Mouse (Mus musculus) MEL (cell line): ENCODE measurements around the gene Cysrt1. TPM values are rescaled to one million over a fixed set of nuclear protein-coding genes. Genes with fewer than 3 reads are reported as not detected.

Experiments used
- DNase-seq: peaks from one replicate; pipeline ENCODE4 v3.0.0; 2011; ENCODE audit warnings: low read depth, low spot score
- H3K27ac ChIP-seq: 2 replicates; pipeline ENCODE4 v1.5.1; 2012; ENCODE audit warnings: low read depth, mild to moderate bottlenecking, control low read depth, low read length, moderate library complexity; ENCODE audit not compliant: control insufficient read depth
- H3K27me3 ChIP-seq, 2 experiments: fragments of 150-350 bp in 1 of 2; sonication (generic) in 1 of 2; 2 replicates each; pipeline ENCODE4 v1.6.1; 2012; ENCODE audit warnings: low read length in 2 of 2, mild to moderate bottlenecking in 2 of 2, improper control_type of control experiment in 1 of 2, moderate library complexity in 1 of 2; ENCODE audit not compliant: insufficient read depth in 2 of 2, control insufficient read depth in 1 of 2
- H3K36me3 ChIP-seq, 2 experiments: 2 replicates each; pipeline ENCODE4 v1.6.1; 2012 to 2014; ENCODE audit warnings: low read length in 2 of 2, improper control_type of control experiment in 1 of 2, inconsistent platforms in 1 of 2, mild to moderate bottlenecking in 1 of 2; ENCODE audit not compliant: insufficient read depth in 2 of 2, control insufficient read depth in 1 of 2
- H3K4me1 ChIP-seq, 2 experiments: fragments of 150-350 bp in 1 of 2; sonication (generic) in 1 of 2; 2 replicates each; pipeline ENCODE4 v1.6.1; 2012; ENCODE audit warnings: low read length in 2 of 2, improper control_type of control experiment in 1 of 2, mild to moderate bottlenecking in 1 of 2; ENCODE audit not compliant: insufficient read depth in 2 of 2, control insufficient read depth in 1 of 2
- H3K4me3 ChIP-seq, 2 experiments: fragments of 150-350 bp in 1 of 2; sonication (generic) in 1 of 2; 2 replicates each; pipeline ENCODE4 v1.5.1; 2012; ENCODE audit warnings: low read depth in 2 of 2, low read length in 2 of 2, mild to moderate bottlenecking in 2 of 2, moderate library complexity in 2 of 2, control low read depth in 1 of 2, improper control_type of control experiment in 1 of 2; ENCODE audit not compliant: control insufficient read depth in 1 of 2, insufficient read depth in 1 of 2
- H3K79me2 ChIP-seq: 2 replicates; pipeline ENCODE4 v1.6.1; 2012; ENCODE audit warnings: mild to moderate bottlenecking, low read length, moderate library complexity; ENCODE audit not compliant: control insufficient read depth, poor library complexity, insufficient read depth
- H3K9ac ChIP-seq: 2 replicates; pipeline ENCODE4 v1.6.1; 2012; ENCODE audit warnings: low read depth, mild to moderate bottlenecking, control low read depth, low read length, moderate library complexity; ENCODE audit not compliant: control insufficient read depth, poor library complexity, severe bottlenecking
- H3K9me3 ChIP-seq: fragments of 150-350 bp; sonication (generic); replicated peaks from 2 replicates; pipeline ENCODE4 v1.6.1; 2012; ENCODE audit warnings: mild to moderate bottlenecking, low read length, improper control_type of control experiment, moderate library complexity; ENCODE audit not compliant: insufficient read depth
- CHD1 ChIP-seq: IDR thresholded peaks from 2 replicates; pipeline ENCODE4 v1.6.1; 2012; ENCODE audit warnings: low read depth, mild to moderate bottlenecking, inconsistent platforms, low read length, improper control_type of control experiment
- CHD2 ChIP-seq: IDR thresholded peaks from 2 replicates; pipeline ENCODE4 v1.6.1; 2011; ENCODE audit warnings: low read length, improper control_type of control experiment
- GABPA ChIP-seq: IDR thresholded peaks from 2 replicates; pipeline ENCODE4 v1.6.1; 2012; ENCODE audit warnings: low read depth, mild to moderate bottlenecking, inconsistent platforms, low read length, improper control_type of control experiment, moderate library complexity
- GATA1 ChIP-seq: IDR thresholded peaks from 2 replicates; pipeline ENCODE4 v1.6.1; 2011; ENCODE audit warnings: low read depth, low read length, improper control_type of control experiment
- HCFC1 ChIP-seq: IDR thresholded peaks from 2 replicates; pipeline ENCODE4 v1.6.1; 2012; ENCODE audit warnings: low read depth, mild to moderate bottlenecking, inconsistent platforms, low read length, improper control_type of control experiment, moderate library complexity
- JUND ChIP-seq: IDR thresholded peaks from 2 replicates; pipeline ENCODE4 v1.6.1; 2011; ENCODE audit warnings: low read depth, mild to moderate bottlenecking, improper control_type of control experiment, low read length
- KAT2A ChIP-seq: conservative IDR thresholded peaks from 2 replicates; pipeline ENCODE4 v1.6.1; 2012; ENCODE audit warnings: low read depth, low read length, improper control_type of control experiment, inconsistent platforms
- MAX ChIP-seq: IDR thresholded peaks from 2 replicates; pipeline ENCODE4 v1.6.1; 2011; ENCODE audit warnings: low read length, improper control_type of control experiment
- MAZ ChIP-seq: IDR thresholded peaks from 2 replicates; pipeline ENCODE4 v1.6.1; 2012; ENCODE audit warnings: low read depth, mild to moderate bottlenecking, inconsistent platforms, low read length, improper control_type of control experiment
- MXI1 ChIP-seq: IDR thresholded peaks from 2 replicates; pipeline ENCODE4 v1.6.1; 2011; ENCODE audit warnings: mild to moderate bottlenecking, low read depth, low read length, improper control_type of control experiment
- SIN3A ChIP-seq: IDR thresholded peaks from 2 replicates; pipeline ENCODE4 v1.6.1; 2012; ENCODE audit warnings: low read length, improper control_type of control experiment, inconsistent platforms
- TBP ChIP-seq: IDR thresholded peaks from 2 replicates; pipeline ENCODE4 v1.8.0; 2011; ENCODE audit warnings: low read depth, low read length, improper control_type of control experiment
- TCF12 ChIP-seq: IDR thresholded peaks from 2 replicates; pipeline ENCODE4 v1.6.1; 2014; ENCODE audit warnings: low read depth, mild to moderate bottlenecking, inconsistent platforms, low read length, improper control_type of control experiment, moderate library complexity
- UBTF ChIP-seq: IDR thresholded peaks from 2 replicates; pipeline ENCODE4 v1.6.1; 2012; ENCODE audit warnings: low read depth, mild to moderate bottlenecking, inconsistent platforms, low read length, improper control_type of control experiment, moderate library complexity, borderline replicate concordance; ENCODE audit not compliant: insufficient read depth
- USF1 ChIP-seq: IDR thresholded peaks from 2 replicates; pipeline ENCODE4 v1.6.1; 2014; ENCODE audit warnings: low read depth, mild to moderate bottlenecking, inconsistent platforms, low read length, improper control_type of control experiment, moderate library complexity
- USF2 ChIP-seq, 2 experiments: IDR thresholded peaks; 2 replicates each; pipeline ENCODE4 v1.6.1; 2011 to 2012; ENCODE audit warnings: improper control_type of control experiment in 2 of 2, low read length in 2 of 2, borderline replicate concordance in 1 of 2, inconsistent platforms in 1 of 2, low read depth in 1 of 2, mild to moderate bottlenecking in 1 of 2; ENCODE audit not compliant: insufficient read depth in 1 of 2
- ZC3H11A ChIP-seq: IDR thresholded peaks from 2 replicates; pipeline ENCODE4 v1.6.1; 2012; ENCODE audit warnings: low read depth, mild to moderate bottlenecking, inconsistent platforms, low read length, improper control_type of control experiment
- ZNF384 ChIP-seq: IDR thresholded peaks from 2 replicates; pipeline ENCODE4 v1.6.1; 2012; ENCODE audit warnings: low read depth, mild to moderate bottlenecking, inconsistent platforms, low read length, improper control_type of control experiment
- polyA plus RNA-seq, 2 experiments: library from polyadenylated mRNA; stranded (reverse) in 1 of 2; unstranded in 1 of 2; fragments of >175 nt in 1 of 2; fragments of >200 nt in 1 of 2; gene quantifications; 2 replicates each; pipeline versions ENCODE4 v1.2.1 to v1.2.4; 2012; ENCODE audit warnings: low replicate concordance in 2 of 2, low read depth in 1 of 2; ENCODE audit not compliant: insufficient read length in 2 of 2, insufficient read depth in 1 of 2, missing spikeins in 1 of 2
- total RNA-seq: library from RNA; depleted of rRNA; stranded (reverse); fragments of 300-350 nt; gene quantifications from 2 replicates; pipeline ENCODE4 v1.2.3, GENCODE M21; 2012

The Cysrt1 gene
- total and polyA plus RNA-seq, 3 experiments, result 0.15 to 0.19 TPM; not detected in 1

- Histone ChIP-seq H3K9me3 (no peaks in the 10 kb centered on the region), H3K9ac (peak overlapping the region; percentile 99), H3K36me3 (peaks cover 6 to 8% of the 10 kb centered on the region in 2 experiments), H3K4me3 (peak overlapping the region; percentile 58 to 93), H3K4me1 (peaks cover 6 to 18% of the 10 kb centered on the region in 2 experiments; a peak in 3 of 4 replicates), H3K27me3 (no peaks in the 10 kb centered on the region), H3K27ac (peak overlapping the region; percentile 100), H3K79me2 (peaks cover 17% of the 10 kb centered on the region)
- no peak for TF ChIP-seq HCFC1
- no peak for TF ChIP-seq CHD2
- TF ChIP-seq MAZ, result no peak
- no peak for TF ChIP-seq KAT2A
- TF ChIP-seq JUND, result no peak
- no peak for TF ChIP-seq ZNF384
- no peak for TF ChIP-seq ZC3H11A
- no peak for TF ChIP-seq UBTF
- TF ChIP-seq TCF12, result no peak
- no peak for TF ChIP-seq CHD1
- TF ChIP-seq USF2 (IDR thresholded peaks at IDR 0.05; ENCODE audit: borderline replicate concordance in 1 of 2, insufficient read depth in 1 of 2, low read depth in 1 of 2, low read length in 2 of 2), result no peak
- no peak for TF ChIP-seq SIN3A
- no peak for TF ChIP-seq USF1
- TF ChIP-seq GATA1, result no peak
- no peak for TF ChIP-seq GABPA
- TF ChIP-seq TBP, result no peak
- no peak for TF ChIP-seq MAX
- TF ChIP-seq MXI1, result no peak
- DNase-seq, result no peak
Measured at GRCm38 (mm10) chr2:25225811-25226379, 16.4 kb downstream of the Cysrt1 start.
